Mouse (Mus musculus) myocyte (in vitro differentiated cells): Measurements from ENCODE around the gene Gipc1.

Experiments
- MAX ChIP-seq: IDR thresholded peaks from one replicate; pipeline ENCODE4 v1.6.1; 2011; ENCODE audit warnings: low read depth, mild to moderate bottlenecking, control low read depth
- MYOG ChIP-seq, 3 experiments: IDR thresholded peaks; one replicate each; pipeline ENCODE4 v1.6.1; 2011; ENCODE audit warnings: control low read depth in 2 of 3, low read depth in 2 of 3, mild to moderate bottlenecking in 2 of 3; ENCODE audit not compliant: insufficient read length in 2 of 3, control insufficient read depth in 1 of 3, insufficient read depth in 1 of 3
- POLR2A ChIP-seq: IDR thresholded peaks from one replicate; pipeline ENCODE4 v1.6.1; 2011; ENCODE audit warnings: low read depth, mild to moderate bottlenecking, control low read depth, moderate library complexity; ENCODE audit not compliant: insufficient read length
- POLR2AphosphoS2 ChIP-seq: IDR thresholded peaks from one replicate; pipeline ENCODE4 v1.6.1; 2011; ENCODE audit warnings: low read depth, control low read depth; ENCODE audit not compliant: insufficient read length
- TCF12 ChIP-seq: IDR thresholded peaks from one replicate; pipeline ENCODE4 v1.6.1; 2011; ENCODE audit warnings: mild to moderate bottlenecking, control low read depth; ENCODE audit not compliant: poor library complexity, insufficient read depth, severe bottlenecking
- USF1 ChIP-seq: IDR thresholded peaks from one replicate; pipeline ENCODE4 v1.6.1; 2011; ENCODE audit warnings: low read depth, mild to moderate bottlenecking, control low read depth, moderate library complexity

DNA sequence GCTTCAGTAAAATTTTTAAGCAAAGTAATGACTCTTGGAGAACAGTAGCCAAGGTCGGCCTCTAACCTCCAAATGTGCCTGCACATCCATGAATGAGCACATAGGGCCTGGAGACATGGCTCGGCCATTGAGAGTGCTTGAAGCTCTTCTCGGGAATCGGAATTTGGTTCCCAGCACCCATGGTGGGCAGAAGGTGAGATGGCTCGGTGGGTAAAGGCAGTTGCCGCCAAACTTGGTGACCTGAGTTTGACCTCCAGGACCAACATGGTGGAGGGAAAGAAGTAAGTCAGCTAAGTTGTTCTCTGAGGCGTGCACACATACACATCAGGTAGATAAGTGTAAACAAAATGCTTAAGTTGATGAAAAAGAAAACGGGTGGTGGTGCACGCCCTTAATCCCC, 3.6 kb downstream of the Gipc1 start:
- TF ChIP-seq MYOG (IDR thresholded peaks at IDR 0.05; ENCODE audit: control insufficient read depth in 1 of 3, insufficient read depth in 1 of 3, insufficient read length in 2 of 3, low read depth in 2 of 3), result no peak
- TF ChIP-seq POLR2A, result no peak
- no peak for TF ChIP-seq MAX
- no peak for TF ChIP-seq USF1
- TF ChIP-seq TCF12, result no peak
- no peak for TF ChIP-seq POLR2AphosphoS2
